In genomic region chr5:30198257-30198656, GRCm38 (mm10) we compare ENCODE assay signal across 20 mouse cellular contexts. TPM values are rescaled to one million over a fixed set of nuclear protein-coding genes. Genes with fewer than 3 reads are reported as not detected.
DNase-seq lines count a peak whose midpoint lies in the region; ATAC-seq lines count a peak whose summit lies in the region.
"Had no signal": no experiment of that assay in that cellular context is flagged by ENCODE, and none has a peak within 500 bp of the region (broad histone marks: within the 10 kb centered on the region; RNA-seq: fewer than 3 reads in every experiment).

No protein-coding gene starts in this region.

- no peak overlapping the region for H3K4me3 ChIP-seq in heart, embryonic 13.5 days
- no peak overlapping the region for H3K4me3 ChIP-seq in heart, embryonic 12.5 days
- no peak overlapping the region for H3K4me3 ChIP-seq in forebrain, embryonic 10.5 days
- H3K4me3 ChIP-seq: embryonic facial prominence, embryonic 13.5 days; forebrain, embryonic 15.5 days; limb, embryonic 12.5 days; lung, embryonic 15.5 days; stomach, embryonic 15.5 days had no signal

- no peak overlapping the region for H3K27ac ChIP-seq in heart, embryonic 13.5 days (replicated peaks)
- no peak overlapping the region for H3K27ac ChIP-seq in heart, embryonic 12.5 days (ENCODE audit: poor library complexity, severe bottlenecking)
- H3K27ac ChIP-seq in forebrain, embryonic 10.5 days = no peak overlapping the region
- H3K27ac ChIP-seq: embryonic facial prominence, embryonic 13.5 days; forebrain, embryonic 15.5 days; limb, embryonic 12.5 days; lung, embryonic 15.5 days; stomach, embryonic 15.5 days had no signal

- ATAC-seq in heart, embryonic 13.5 days (ENCODE audit: extremely low read depth, insufficient number of reproducible peaks, low FRiP score, low TSS enrichment) = no peak
- no peak for ATAC-seq in heart, embryonic 12.5 days (ENCODE audit: insufficient number of reproducible peaks, low FRiP score)
- ATAC-seq in hematopoietic stem cell, adult 5-6 weeks (replicated peaks in 1 of 2; ENCODE audit: insufficient read depth in 1 of 2, low FRiP score in 2 of 2, low TSS enrichment in 1 of 2, low read depth in 1 of 2, poor library complexity in 2 of 2, severe bottlenecking in 2 of 2) = peak; percentile 61 to 71
- ATAC-seq in megakaryocyte-erythroid progenitor cell, adult 5-6 weeks (replicated peaks; ENCODE audit: low FRiP score, low TSS enrichment, poor library complexity, severe bottlenecking) = peak; percentile 67
- no peak for ATAC-seq in inflammation-experienced regulatory T-cells, adult 6 months
- ATAC-seq: forebrain, embryonic 15.5 days had no signal

- WGBS in heart, embryonic 13.5 days = 62% methylated on average over 7 of the region's 7 CpGs
- 63% methylated on average over 7 of the region's 7 CpGs for WGBS in heart, embryonic 12.5 days
- WGBS in forebrain, embryonic 10.5 days = 80% methylated on average over 7 of the region's 7 CpGs

- H3K27me3 ChIP-seq in heart, embryonic 13.5 days (replicated peaks) = no peaks in the 10 kb centered on the region
- no peaks in the 10 kb centered on the region for H3K27me3 ChIP-seq in heart, embryonic 12.5 days (replicated peaks)
- no peaks in the 10 kb centered on the region for H3K27me3 ChIP-seq in forebrain, embryonic 10.5 days (ENCODE audit: poor library complexity, severe bottlenecking)
- H3K27me3 ChIP-seq: embryonic facial prominence, embryonic 13.5 days; forebrain, embryonic 15.5 days; limb, embryonic 12.5 days; lung, embryonic 15.5 days; stomach, embryonic 15.5 days had no signal

- DNase-seq in ES-CJ7 (ENCODE audit: low read depth, low spot score) = peak; percentile 60
- DNase-seq in forebrain, embryonic 10.5 days (ENCODE audit: extremely low spot score, low spot score) = no peak
- no peak for DNase-seq in spleen, postnatal 14 days (ENCODE audit: low spot score in 2 of 2)
- DNase-seq: adrenal gland, postnatal 36 days; B cell, adult 2 months; cerebellum, postnatal 36 days; gastrocnemius, postnatal 36 days; kidney, postnatal 25 days; layer of hippocampus, postnatal 36 days; right cerebral cortex, postnatal 25 days had no signal

- no peaks in the 10 kb centered on the region for H3K36me3 ChIP-seq in heart, embryonic 13.5 days
- no peaks in the 10 kb centered on the region for H3K36me3 ChIP-seq in heart, embryonic 12.5 days
- no peaks in the 10 kb centered on the region for H3K36me3 ChIP-seq in forebrain, embryonic 10.5 days (replicated peaks)
- H3K36me3 ChIP-seq: embryonic facial prominence, embryonic 13.5 days; forebrain, embryonic 15.5 days; limb, embryonic 12.5 days; lung, embryonic 15.5 days; stomach, embryonic 15.5 days had no signal

- H3K4me2 ChIP-seq in heart, embryonic 13.5 days = no peak overlapping the region
- no peak overlapping the region for H3K4me2 ChIP-seq in heart, embryonic 12.5 days
- H3K4me2 ChIP-seq: embryonic facial prominence, embryonic 13.5 days; forebrain, embryonic 15.5 days; limb, embryonic 12.5 days; lung, embryonic 15.5 days; stomach, embryonic 15.5 days had no signal

- 0 out of 2 replicates have a peak overlapping the region, but pooled peaks have one; percentile 10 for H3K9ac ChIP-seq in heart, embryonic 13.5 days
- H3K9ac ChIP-seq in heart, embryonic 12.5 days = no peak overlapping the region
- H3K9ac ChIP-seq: embryonic facial prominence, embryonic 13.5 days; forebrain, embryonic 15.5 days; limb, embryonic 12.5 days; lung, embryonic 15.5 days; stomach, embryonic 15.5 days had no signal

- H3K9me3 ChIP-seq in heart, embryonic 13.5 days = no peaks in the 10 kb centered on the region
- no peaks in the 10 kb centered on the region for H3K9me3 ChIP-seq in heart, embryonic 12.5 days (replicated peaks)
- no peaks in the 10 kb centered on the region for H3K9me3 ChIP-seq in forebrain, embryonic 10.5 days
- H3K9me3 ChIP-seq: embryonic facial prominence, embryonic 13.5 days; forebrain, embryonic 15.5 days; limb, embryonic 12.5 days; lung, embryonic 15.5 days; stomach, embryonic 15.5 days had no signal

- H3K4me1 ChIP-seq in heart, embryonic 13.5 days = peaks cover 16% of the 10 kb centered on the region; the same call in 1 of the 2 replicates
- H3K4me1 ChIP-seq in heart, embryonic 12.5 days (replicated peaks) = peaks cover 12% of the 10 kb centered on the region
- no peaks in the 10 kb centered on the region for H3K4me1 ChIP-seq in forebrain, embryonic 10.5 days
- H3K4me1 ChIP-seq: embryonic facial prominence, embryonic 13.5 days; forebrain, embryonic 15.5 days; limb, embryonic 12.5 days had no signal

RNA-seq across cellular contexts. Expression of gene Adgrf3, which starts 7.3 kb away (rescaled TPM):
- polyA plus RNA-seq in heart, embryonic 13.5 days (2015; fragmentation: Nextera tagmentation; extraction: Ambion mirVana) = 0.19 and 0.78 TPM in 2 replicates
- 0.37 TPM in 1 of 2 replicates, not detected in the other for polyA plus RNA-seq in heart, embryonic 12.5 days (2016; fragmentation: Nextera tagmentation; extraction: Ambion mirVana)
- not detected in 2 replicates for total RNA-seq in hematopoietic stem cell, adult 5-6 weeks (2017)
- total RNA-seq in megakaryocyte-erythroid progenitor cell, adult 5-6 weeks (2014; fragmentation: Nextera tagmentation) = not detected in 2 replicates
- 0.34 TPM in 1 of 2 replicates, not detected in the other for total RNA-seq in megakaryocyte-erythroid progenitor cell, adult 5-6 weeks (2017)
- under 1 TPM in 1 of 3 experiments, not detected in 2; 0.32 TPM for polyA plus RNA-seq in inflammation-experienced regulatory T-cells, adult 6 months (2017; shearing (Covaris generic))
- polyA plus RNA-seq in forebrain, embryonic 10.5 days (2016; fragmentation: Nextera tagmentation; extraction: Ambion mirVana) = not detected in 2 replicates
- total RNA-seq: adrenal gland, postnatal 36 days; gastrocnemius, postnatal 36 days; layer of hippocampus, postnatal 36 days had no signal
- polyA plus RNA-seq: embryonic facial prominence, embryonic 13.5 days; forebrain, embryonic 15.5 days; limb, embryonic 12.5 days had no signal

RNA-seq across cellular contexts. Expression of gene Selenoi, which starts 34.1 kb away (rescaled TPM):
- polyA plus RNA-seq in heart, embryonic 13.5 days (2015; fragmentation: Nextera tagmentation; extraction: Ambion mirVana) = 13.6 and 15.5 TPM in 2 replicates
- polyA plus RNA-seq in heart, embryonic 12.5 days (2016; fragmentation: Nextera tagmentation; extraction: Ambion mirVana) = 20.8 and 21.4 TPM in 2 replicates
- 30.1 and 62.5 TPM in 2 replicates for total RNA-seq in hematopoietic stem cell, adult 5-6 weeks (2017)
- total RNA-seq in megakaryocyte-erythroid progenitor cell, adult 5-6 weeks (2014; fragmentation: Nextera tagmentation) = 34.1 and 40.5 TPM in 2 replicates
- 90.2 and 120 TPM in 2 replicates for total RNA-seq in megakaryocyte-erythroid progenitor cell, adult 5-6 weeks (2017)
- 10 to 100 TPM; 18.1 to 26.0 (median 25.3) TPM for polyA plus RNA-seq in inflammation-experienced regulatory T-cells, adult 6 months (2017; shearing (Covaris generic))
- 22.7 and 23.6 TPM in 2 replicates for polyA plus RNA-seq in forebrain, embryonic 10.5 days (2016; fragmentation: Nextera tagmentation; extraction: Ambion mirVana)

RNA-seq across cellular contexts. Expression of gene Hadhb, which starts 43.2 kb away (rescaled TPM):
- 318 and 345 TPM in 2 replicates for polyA plus RNA-seq in heart, embryonic 13.5 days (2015; fragmentation: Nextera tagmentation; extraction: Ambion mirVana)
- 307 and 321 TPM in 2 replicates for polyA plus RNA-seq in heart, embryonic 12.5 days (2016; fragmentation: Nextera tagmentation; extraction: Ambion mirVana)
- 53.2 and 65.6 TPM in 2 replicates for total RNA-seq in hematopoietic stem cell, adult 5-6 weeks (2017)
- total RNA-seq in megakaryocyte-erythroid progenitor cell, adult 5-6 weeks (2014; fragmentation: Nextera tagmentation) = 85.5 and 94.8 TPM in 2 replicates
- total RNA-seq in megakaryocyte-erythroid progenitor cell, adult 5-6 weeks (2017) = 65.4 and 79.4 TPM in 2 replicates
- 100 to 1,000 TPM; 114 to 157 (median 125) TPM for polyA plus RNA-seq in inflammation-experienced regulatory T-cells, adult 6 months (2017; shearing (Covaris generic))
- 111 and 112 TPM in 2 replicates for polyA plus RNA-seq in forebrain, embryonic 10.5 days (2016; fragmentation: Nextera tagmentation; extraction: Ambion mirVana)

RNA-seq across cellular contexts. Expression of gene Hadha, which starts 43.3 kb away (rescaled TPM):
- 212 and 223 TPM in 2 replicates for polyA plus RNA-seq in heart, embryonic 13.5 days (2015; fragmentation: Nextera tagmentation; extraction: Ambion mirVana)
- 237 and 239 TPM in 2 replicates for polyA plus RNA-seq in heart, embryonic 12.5 days (2016; fragmentation: Nextera tagmentation; extraction: Ambion mirVana)
- 123 and 139 TPM in 2 replicates for total RNA-seq in hematopoietic stem cell, adult 5-6 weeks (2017)
- 116 and 125 TPM in 2 replicates for total RNA-seq in megakaryocyte-erythroid progenitor cell, adult 5-6 weeks (2014; fragmentation: Nextera tagmentation)
- 157 TPM in 2 replicates for total RNA-seq in megakaryocyte-erythroid progenitor cell, adult 5-6 weeks (2017)
- polyA plus RNA-seq in inflammation-experienced regulatory T-cells, adult 6 months (2017; shearing (Covaris generic)) = 10 to 100 TPM; 79.2 to 82.8 (median 79.2) TPM
- 104 and 109 TPM in 2 replicates for polyA plus RNA-seq in forebrain, embryonic 10.5 days (2016; fragmentation: Nextera tagmentation; extraction: Ambion mirVana)

Comparison
In these comparisons a context has a peak if more than half of its experiments do, and no peak if none do; other contexts are left out.
1. ATAC-seq: peak in hematopoietic stem cell, adult 5-6 weeks (2 of 2) and megakaryocyte-erythroid progenitor cell, adult 5-6 weeks (single experiment); none in heart, embryonic 13.5 days (single experiment), heart, embryonic 12.5 days (single experiment) and inflammation-experienced regulatory T-cells, adult 6 months (single experiment).